Comparison of ENCODE assay signal across 24 mouse cellular contexts in genomic region chr1:77846039-77846727, GRCm38 (mm10).
A peak's percentile ranks its signal among the peaks of the same experiment; 100 is the strongest.
DNase-seq lines count a peak whose midpoint lies in the region; ATAC-seq lines count a peak whose summit lies in the region.
"Had no signal": no experiment of that assay in that cellular context is flagged by ENCODE, and none has a peak within 500 bp of the region (broad histone marks: within the 10 kb centered on the region; RNA-seq: fewer than 3 reads in every experiment).

No protein-coding gene starts in this region.

- no peak overlapping the region for H3K27ac ChIP-seq in hindbrain, embryonic 16.5 days (ENCODE audit: low read depth, low read length)
- no peak overlapping the region for H3K27ac ChIP-seq in hindbrain, embryonic 10.5 days
- H3K27ac ChIP-seq in midbrain, embryonic 14.5 days (replicated peaks; ENCODE audit: low read depth, low read length): no peak overlapping the region
- no peak overlapping the region for H3K27ac ChIP-seq in midbrain, embryonic 10.5 days (replicated peaks)
- H3K27ac ChIP-seq: forebrain, embryonic 15.5 days; heart, adult 2 months; limb, embryonic 15.5 days; liver, embryonic 15.5 days; midbrain, embryonic 13.5 days; neural tube, embryonic 15.5 days had no signal

- H3K4me1 ChIP-seq in hindbrain, embryonic 16.5 days (ENCODE audit: control insufficient read depth, insufficient read depth, low read depth, low read length): no peaks in the 10 kb centered on the region; the same call in 1 of the 2 replicates
- H3K4me1 ChIP-seq in hindbrain, embryonic 10.5 days (replicated peaks): peaks cover 16% of the 10 kb centered on the region
- peaks cover 8% of the 10 kb centered on the region; the same call in 1 of the 2 replicates for H3K4me1 ChIP-seq in midbrain, embryonic 14.5 days (ENCODE audit: control insufficient read depth, insufficient read depth, low read length)
- H3K4me1 ChIP-seq in midbrain, embryonic 10.5 days: peaks cover 6% of the 10 kb centered on the region; the same call in 1 of the 2 replicates
- H3K4me1 ChIP-seq: liver, embryonic 15.5 days had no signal

- peak; percentile 73; the same call in 1 of the 2 replicates for ATAC-seq in hindbrain, embryonic 16.5 days
- ATAC-seq in midbrain, embryonic 14.5 days (ENCODE audit: low FRiP score, low TSS enrichment): no peak
- ATAC-seq: forebrain, embryonic 15.5 days; inflammation-experienced regulatory T-cells, adult 6 months; midbrain, embryonic 13.5 days had no signal

- H3K9me3 ChIP-seq in hindbrain, embryonic 16.5 days (ENCODE audit: control insufficient read depth, low read length): no peaks in the 10 kb centered on the region
- H3K9me3 ChIP-seq in hindbrain, embryonic 10.5 days: no peaks in the 10 kb centered on the region
- H3K9me3 ChIP-seq in midbrain, embryonic 14.5 days (ENCODE audit: control insufficient read depth, low read length): no peaks in the 10 kb centered on the region
- no peaks in the 10 kb centered on the region for H3K9me3 ChIP-seq in midbrain, embryonic 10.5 days (replicated peaks)
- H3K9me3 ChIP-seq: forebrain, embryonic 15.5 days; limb, embryonic 15.5 days; liver, embryonic 15.5 days; midbrain, embryonic 13.5 days; neural tube, embryonic 15.5 days had no signal

- H3K9ac ChIP-seq in hindbrain, embryonic 16.5 days (ENCODE audit: low read depth, low read length): no peak overlapping the region
- no peak overlapping the region for H3K9ac ChIP-seq in midbrain, embryonic 14.5 days (replicated peaks; ENCODE audit: low read length)
- H3K9ac ChIP-seq: forebrain, embryonic 15.5 days; limb, embryonic 15.5 days; liver, embryonic 15.5 days; midbrain, embryonic 13.5 days; neural tube, embryonic 15.5 days had no signal

- WGBS in hindbrain, embryonic 16.5 days: 63% methylated on average over 12 of the region's 12 CpGs
- 87% methylated on average over 12 of the region's 12 CpGs for WGBS in hindbrain, embryonic 10.5 days
- WGBS in midbrain, embryonic 14.5 days: 83% methylated on average over 12 of the region's 12 CpGs
- 88% methylated on average over 12 of the region's 12 CpGs for WGBS in midbrain, embryonic 10.5 days

- H3K27me3 ChIP-seq in hindbrain, embryonic 16.5 days (replicated peaks; ENCODE audit: control insufficient read depth, insufficient read depth, low read length): no peaks in the 10 kb centered on the region
- no peaks in the 10 kb centered on the region for H3K27me3 ChIP-seq in hindbrain, embryonic 10.5 days (ENCODE audit: insufficient read depth, poor library complexity, severe bottlenecking)
- H3K27me3 ChIP-seq in midbrain, embryonic 14.5 days (ENCODE audit: control insufficient read depth, insufficient read depth, low read length): no peaks in the 10 kb centered on the region
- H3K27me3 ChIP-seq in midbrain, embryonic 10.5 days (ENCODE audit: low read depth, poor library complexity, severe bottlenecking): no peaks in the 10 kb centered on the region
- H3K27me3 ChIP-seq: forebrain, embryonic 15.5 days; limb, embryonic 15.5 days; liver, embryonic 15.5 days; midbrain, embryonic 13.5 days; neural tube, embryonic 15.5 days had no signal

- H3K36me3 ChIP-seq in hindbrain, embryonic 16.5 days (ENCODE audit: control insufficient read depth, insufficient read depth, low read length): no peaks in the 10 kb centered on the region
- H3K36me3 ChIP-seq in hindbrain, embryonic 10.5 days: no peaks in the 10 kb centered on the region
- no peaks in the 10 kb centered on the region for H3K36me3 ChIP-seq in midbrain, embryonic 14.5 days (ENCODE audit: control insufficient read depth, insufficient read depth, low read length)
- H3K36me3 ChIP-seq in midbrain, embryonic 10.5 days: no peaks in the 10 kb centered on the region
- H3K36me3 ChIP-seq: forebrain, embryonic 15.5 days; limb, embryonic 15.5 days; liver, embryonic 15.5 days; midbrain, embryonic 13.5 days; neural tube, embryonic 15.5 days had no signal

- no peak overlapping the region for H3K4me2 ChIP-seq in hindbrain, embryonic 16.5 days (ENCODE audit: low read length)
- no peak overlapping the region for H3K4me2 ChIP-seq in midbrain, embryonic 14.5 days (ENCODE audit: low read length)
- H3K4me2 ChIP-seq: forebrain, embryonic 15.5 days; limb, embryonic 15.5 days; liver, embryonic 15.5 days; midbrain, embryonic 13.5 days; neural tube, embryonic 15.5 days had no signal

- no peak overlapping the region for H3K4me3 ChIP-seq in hindbrain, embryonic 16.5 days (ENCODE audit: low read length)
- H3K4me3 ChIP-seq in hindbrain, embryonic 10.5 days: no peak overlapping the region
- no peak overlapping the region for H3K4me3 ChIP-seq in midbrain, embryonic 14.5 days (replicated peaks; ENCODE audit: low read depth, low read length)
- H3K4me3 ChIP-seq in midbrain, embryonic 10.5 days: no peak overlapping the region
- H3K4me3 ChIP-seq: erythroblast, embryonic 14.5 days; forebrain, embryonic 15.5 days; heart, adult 2 months; limb, embryonic 15.5 days; liver, embryonic 15.5 days; midbrain, embryonic 13.5 days; neural tube, embryonic 15.5 days had no signal

- DNase-seq in cerebellum, postnatal 10 days: peak; percentile 93
- no peak for DNase-seq in cerebellum, adult 9-10 months
- no peak for DNase-seq in hindbrain, embryonic 10.5 days (ENCODE audit: low spot score)
- DNase-seq in midbrain, embryonic 14.5 days: peak; percentile 31
- DNase-seq in midbrain, embryonic 10.5 days (ENCODE audit: low spot score): no peak
- peak; percentile 4 for DNase-seq in yolk sac, embryonic 10.5 days (ENCODE audit: low spot score)
- no peak for DNase-seq in c-Kit-positive CD71-positive TER-119-positive erythroid progenitor cells, embryonic 14.5 days (ENCODE audit: low spot score)
- DNase-seq: adrenal gland, adult 2 months; B cell, adult 2 months; gastrocnemius, postnatal 14 days; heart, adult 2 months; heart, postnatal 36 days; layer of hippocampus, postnatal 36 days; lung, postnatal 10 days; thymus, adult 18-20 months; thymus, postnatal 4 days had no signal

Comparison
In these comparisons a context has a peak if more than half of its experiments do, and no peak if none do; other contexts are left out.
1. DNase-seq: peak in cerebellum, postnatal 10 days (2 of 2), midbrain, embryonic 14.5 days (single experiment) and yolk sac, embryonic 10.5 days (single experiment); none in cerebellum, adult 9-10 months (single experiment), hindbrain, embryonic 10.5 days (single experiment), midbrain, embryonic 10.5 days (single experiment) and c-Kit-positive CD71-positive TER-119-positive erythroid progenitor cells, embryonic 14.5 days (single experiment).